Mouse (Mus musculus) liver, embryonic 12.5 days (tissue): ENCODE measurements at regions not wholly inside any gene's neighbourhood (a gene's known extent, or its start where the extent isn't known, plus 50 kb on each side); places are given as distances from the start of the nearest gene placed in this dataset.

ENCODE experiments used
- ATAC-seq: fragments of 200-750 bp; cut with Nextera tagmentation; 2 replicates; pipeline ENCODE4 v1.8.0; 2017; ENCODE audit warnings: moderate number of reproducible peaks, mild to moderate bottlenecking, moderate library complexity
- H3K27ac ChIP-seq: fragments of 300-500 bp; sonication (generic); 2 replicates; pipeline ENCODE4 v1.5.1; 2016; ENCODE audit warnings: mild to moderate bottlenecking
- H3K27me3 ChIP-seq: fragments of 300-500 bp; sonication (generic); replicated peaks from 2 replicates; pipeline ENCODE4 v1.6.1; 2016; ENCODE audit warnings: mild to moderate bottlenecking, moderate library complexity
- H3K36me3 ChIP-seq: fragments of 300-500 bp; sonication (generic); 2 replicates; pipeline ENCODE4 v1.6.1; 2016; ENCODE audit warnings: mild to moderate bottlenecking, moderate library complexity
- H3K4me1 ChIP-seq: fragments of 300-500 bp; sonication (generic); 2 replicates; pipeline ENCODE4 v1.6.1; 2016
- H3K4me2 ChIP-seq: fragments of 300-500 bp; sonication (generic); 2 replicates; pipeline ENCODE4 v1.6.1; 2016; ENCODE audit warnings: mild to moderate bottlenecking, moderate library complexity
- H3K4me3 ChIP-seq: fragments of 300-500 bp; sonication (generic); 2 replicates; pipeline ENCODE4 v1.5.1; 2016; ENCODE audit warnings: mild to moderate bottlenecking, moderate library complexity
- H3K9ac ChIP-seq: fragments of 300-500 bp; sonication (generic); 2 replicates; pipeline ENCODE4 v1.6.1; 2016; ENCODE audit warnings: mild to moderate bottlenecking, moderate library complexity
- H3K9me3 ChIP-seq: fragments of 300-500 bp; sonication (generic); replicated peaks from 2 replicates; pipeline ENCODE4 v1.6.1; 2016; ENCODE audit warnings: mild to moderate bottlenecking, moderate library complexity
- WGBS: fragments of 180-500 bp; shearing (Covaris S2); methylation state at CpG from one replicate; pipeline ENCODE4 v1.1.7; 2016; ENCODE audit not compliant: insufficient replicate concordance; 5-methylcytosine and 5-hydroxymethylcytosine counted together

- Histone ChIP-seq H3K4me1 (no peaks in the 10 kb centered on the region), H3K27me3 (no peaks in the 10 kb centered on the region), H3K36me3 (no peaks in the 10 kb centered on the region), H3K4me3 (no peak overlapping the region), H3K27ac (no peak overlapping the region), H3K9me3 (no peaks in the 10 kb centered on the region), H3K9ac (no peak overlapping the region), H3K4me2 (no peak overlapping the region)
- 24% methylated on average over 4 of the region's 4 CpGs for WGBS
- ATAC-seq: no peak
Measured at GRCm38 (mm10) chr8:116275014-116275413, 229.8 kb upstream of the Dynlrb2 start.

- Histone ChIP-seq H3K4me3 (no peak overlapping the region), H3K9ac (no peak overlapping the region), H3K9me3 (no peaks in the 10 kb centered on the region), H3K4me1 (no peaks in the 10 kb centered on the region), H3K4me2 (no peak overlapping the region), H3K27ac (no peak overlapping the region), H3K36me3 (no peaks in the 10 kb centered on the region), H3K27me3 (no peaks in the 10 kb centered on the region)
- WGBS: 80% methylated on average over 6 of the region's 6 CpGs
- ATAC-seq: no peak
Measured at GRCm38 (mm10) chr8:116271238-116271637, 233.5 kb upstream of the Dynlrb2 start.

- H3K4me3 ChIP-seq: no peak overlapping the region
- no peaks in the 10 kb centered on the region for H3K27me3 ChIP-seq
- H3K4me1 ChIP-seq: no peaks in the 10 kb centered on the region
- no peak overlapping the region for H3K27ac ChIP-seq
- H3K4me2 ChIP-seq: no peak overlapping the region
- no peak overlapping the region for H3K9ac ChIP-seq
- no peaks in the 10 kb centered on the region for H3K9me3 ChIP-seq
- H3K36me3 ChIP-seq: no peaks in the 10 kb centered on the region
- no peak for ATAC-seq
Measured at GRCm38 (mm10) chr8:116269393-116269792, 235.4 kb upstream of the Dynlrb2 start.

- no peak for ATAC-seq
- no peak overlapping the region for H3K9ac ChIP-seq
- no peak overlapping the region for H3K27ac ChIP-seq
- H3K4me3 ChIP-seq: no peak overlapping the region
- H3K9me3 ChIP-seq: no peaks in the 10 kb centered on the region
- 67% methylated on average over 2 of the region's 2 CpGs for WGBS
- no peaks in the 10 kb centered on the region for H3K4me1 ChIP-seq
- H3K36me3 ChIP-seq: no peaks in the 10 kb centered on the region
- no peak overlapping the region for H3K4me2 ChIP-seq
- H3K27me3 ChIP-seq: no peaks in the 10 kb centered on the region
Measured at GRCm38 (mm10) chr8:116268685-116269084, 236.1 kb upstream of the Dynlrb2 start.

- Histone ChIP-seq H3K4me1 (no peaks in the 10 kb centered on the region), H3K27ac (no peak overlapping the region), H3K9ac (no peak overlapping the region), H3K36me3 (no peaks in the 10 kb centered on the region), H3K27me3 (no peaks in the 10 kb centered on the region), H3K4me3 (no peak overlapping the region), H3K4me2 (no peak overlapping the region), H3K9me3 (no peaks in the 10 kb centered on the region)
- ATAC-seq: no peak
- WGBS: 73% methylated on average over 9 of the region's 9 CpGs
Measured at GRCm38 (mm10) chr8:116268161-116268560, 236.6 kb upstream of the Dynlrb2 start.

GRCm38 (mm10) chr8:116267021-116267420 lies 237.8 kb upstream of the Dynlrb2 start:
- Histone ChIP-seq H3K36me3 (no peaks in the 10 kb centered on the region), H3K4me1 (no peaks in the 10 kb centered on the region), H3K9ac (no peak overlapping the region), H3K4me2 (no peak overlapping the region), H3K4me3 (no peak overlapping the region), H3K27me3 (no peaks in the 10 kb centered on the region), H3K9me3 (no peaks in the 10 kb centered on the region), H3K27ac (no peak overlapping the region)
- ATAC-seq: no peak
- WGBS: 77% methylated on average over 4 of the region's 4 CpGs

GRCm38 (mm10) chr8:116265591-116265990 lies 239.2 kb upstream of the Dynlrb2 start:
- 76% methylated on average over 3 of the region's 3 CpGs for whole genome bisulfite sequencing

GRCm38 (mm10) chr8:116264078-116264477 lies 240.7 kb upstream of the Dynlrb2 start:
- no peak overlapping the region for H3K27ac ChIP-seq
- H3K9ac ChIP-seq: no peak overlapping the region
- H3K27me3 ChIP-seq: no peaks in the 10 kb centered on the region
- WGBS: 63% methylated on average over 3 of the region's 3 CpGs
- no peaks in the 10 kb centered on the region for H3K4me1 ChIP-seq
- H3K4me3 ChIP-seq: no peak overlapping the region
- H3K4me2 ChIP-seq: no peak overlapping the region
- H3K36me3 ChIP-seq: no peaks in the 10 kb centered on the region
- no peaks in the 10 kb centered on the region for H3K9me3 ChIP-seq
- ATAC-seq: no peak

More at GRCm38 (mm10) chr8:116265591-116265990, 239.2 kb upstream of the Dynlrb2 start:
- no peaks in the 10 kb centered on the region for H3K4me1 ChIP-seq
- no peak overlapping the region for H3K4me2 ChIP-seq
- H3K27ac ChIP-seq: no peak overlapping the region
- no peak for ATAC-seq
- no peaks in the 10 kb centered on the region for H3K27me3 ChIP-seq
- no peak overlapping the region for H3K4me3 ChIP-seq
- no peaks in the 10 kb centered on the region for H3K36me3 ChIP-seq
- no peak overlapping the region for H3K9ac ChIP-seq
- no peaks in the 10 kb centered on the region for H3K9me3 ChIP-seq

- Histone ChIP-seq H3K9ac (no peak overlapping the region), H3K4me3 (no peak overlapping the region)
- ATAC-seq: no peak
Measured at GRCm38 (mm10) chr8:116261286-116261685, 243.5 kb upstream of the Dynlrb2 start.

GRCm38 (mm10) chr8:116255398-116255797 lies 249.4 kb upstream of the Dynlrb2 start:
- WGBS: 68% methylated on average over 5 of the region's 5 CpGs
- Histone ChIP-seq H3K27ac (no peak overlapping the region), H3K27me3 (no peaks in the 10 kb centered on the region), H3K4me1 (no peaks in the 10 kb centered on the region), H3K4me3 (no peak overlapping the region), H3K9me3 (no peaks in the 10 kb centered on the region), H3K9ac (no peak overlapping the region), H3K36me3 (no peaks in the 10 kb centered on the region), H3K4me2 (no peak overlapping the region)
- no peak for ATAC-seq

More at GRCm38 (mm10) chr8:116261286-116261685, 243.5 kb upstream of the Dynlrb2 start:
- Histone ChIP-seq H3K27me3 (no peaks in the 10 kb centered on the region), H3K27ac (no peak overlapping the region), H3K36me3 (no peaks in the 10 kb centered on the region), H3K4me1 (no peaks in the 10 kb centered on the region), H3K4me2 (no peak overlapping the region), H3K9me3 (no peaks in the 10 kb centered on the region)
- WGBS: 47% methylated on average over 2 of the region's 2 CpGs

GRCm38 (mm10) chr8:116252455-116253216 lies 252.1 kb upstream of the Dynlrb2 start:
- Histone ChIP-seq H3K4me1 (no peaks in the 10 kb centered on the region), H3K27ac (no peak overlapping the region), H3K4me3 (no peak overlapping the region), H3K4me2 (no peak overlapping the region), H3K27me3 (no peaks in the 10 kb centered on the region), H3K36me3 (no peaks in the 10 kb centered on the region), H3K9me3 (no peaks in the 10 kb centered on the region), H3K9ac (no peak overlapping the region)
- ATAC-seq: no peak
- WGBS: 37% methylated on average over 7 of the region's 7 CpGs

GRCm38 (mm10) chr8:116248398-116248797 lies 256.4 kb upstream of the Dynlrb2 start:
- Histone ChIP-seq H3K4me1 (no peaks in the 10 kb centered on the region), H3K4me3 (no peak overlapping the region), H3K36me3 (no peaks in the 10 kb centered on the region), H3K4me2 (no peak overlapping the region), H3K27ac (no peak overlapping the region), H3K27me3 (no peaks in the 10 kb centered on the region), H3K9ac (no peak overlapping the region), H3K9me3 (no peaks in the 10 kb centered on the region)
- ATAC-seq: no peak
- 83% methylated on average over 1 of the region's 1 CpGs for WGBS

- H3K4me2 ChIP-seq: no peak overlapping the region
- no peaks in the 10 kb centered on the region for H3K4me1 ChIP-seq
- H3K27ac ChIP-seq: no peak overlapping the region
- H3K36me3 ChIP-seq: no peaks in the 10 kb centered on the region
- H3K9me3 ChIP-seq: no peaks in the 10 kb centered on the region
- ATAC-seq: no peak
- H3K27me3 ChIP-seq: no peaks in the 10 kb centered on the region
- 46% methylated on average over 8 of the region's 8 CpGs for WGBS
- H3K9ac ChIP-seq: no peak overlapping the region
- no peak overlapping the region for H3K4me3 ChIP-seq
Measured at GRCm38 (mm10) chr8:116243493-116243892, 261.3 kb upstream of the Dynlrb2 start.
